ENCODE assay signal across 9 mouse cellular contexts in genomic region chr5:115191880-115192827, GRCm38 (mm10). TPM values are rescaled to one million over a fixed set of nuclear protein-coding genes. Genes with fewer than 3 reads are reported as not detected.
DNase-seq lines count a peak whose midpoint lies in the region; ATAC-seq and TF ChIP-seq lines count a peak whose summit lies in the region.
"Had no signal": no experiment of that assay in that cellular context is flagged by ENCODE, and none has a peak within 500 bp of the region (broad histone marks: within the 10 kb centered on the region; RNA-seq: fewer than 3 reads in every experiment).

No protein-coding gene starts in this region.

- TF ChIP-seq POLR2A in myocyte (IDR thresholded peaks at IDR 0.05; ENCODE audit: insufficient read length, low read depth): no peak
- no peak for TF ChIP-seq POLR2A in heart, adult 2 months (IDR thresholded peaks at IDR 0.05; ENCODE audit: insufficient read depth, low read depth, low read length)

- peaks cover 32% of the 10 kb centered on the region for H3K4me1 ChIP-seq in forebrain, embryonic 16.5 days (replicated peaks; ENCODE audit: control insufficient read depth, insufficient read depth, low read length)
- H3K4me1 ChIP-seq in heart, adult 2 months (ENCODE audit: control insufficient read depth, insufficient read depth, low read length): peaks cover 3% of the 10 kb centered on the region; the same call in 1 of the 2 replicates

- WGBS in forebrain, embryonic 16.5 days: 8% methylated on average over 29 of the region's 29 CpGs
- 33% methylated on average over 29 of the region's 29 CpGs for WGBS in heart, adult 2 months

- TF ChIP-seq CTCF in layer of hippocampus, adult 2 months (conservative IDR thresholded peaks at IDR 0.05): no peak
- TF ChIP-seq CTCF in heart, adult 2 months (IDR thresholded peaks at IDR 0.05): no peak

- H3K4me3 ChIP-seq in layer of hippocampus, adult 2 months: peak overlapping the region; percentile 65
- peak overlapping the region; percentile 64 for H3K4me3 ChIP-seq in forebrain, embryonic 16.5 days (replicated peaks; ENCODE audit: low read length)
- no peak overlapping the region for H3K4me3 ChIP-seq in myocyte
- H3K4me3 ChIP-seq in heart, adult 2 months: no peak overlapping the region

- TF ChIP-seq EP300 in heart, adult 2 months (IDR thresholded peaks at IDR 0.05; ENCODE audit: insufficient read depth, low read depth, low read length): no peak

- no peaks in the 10 kb centered on the region for H3K9me3 ChIP-seq in forebrain, embryonic 16.5 days (ENCODE audit: control insufficient read depth, low read length)

- H3K4me2 ChIP-seq in forebrain, embryonic 16.5 days (ENCODE audit: low read length): peak overlapping the region; percentile 98
- H3K4me2 ChIP-seq in myocyte (ENCODE audit: low read depth): peak overlapping the region; percentile 9

- no peak overlapping the region for H3ac ChIP-seq in myocyte (ENCODE audit: control insufficient read depth, insufficient read length)

- intact Hi-C loops in heart, adult 2 months (cut with DNase I): no loop called here

- peak overlapping the region; percentile 47 for H3K9ac ChIP-seq in forebrain, embryonic 16.5 days (replicated peaks; ENCODE audit: low read depth, low read length)
- no peak overlapping the region for H3K9ac ChIP-seq in heart, adult 2 months (ENCODE audit: low read depth, low read length)

- no peaks in the 10 kb centered on the region for H3K79me2 ChIP-seq in myocyte (ENCODE audit: control insufficient read depth, insufficient read depth)
- H3K79me2 ChIP-seq in heart, adult 2 months (replicated peaks; ENCODE audit: control insufficient read depth, insufficient read depth, low read length): no peaks in the 10 kb centered on the region

- H3K27me3 ChIP-seq in forebrain, embryonic 16.5 days (replicated peaks; ENCODE audit: control insufficient read depth, insufficient read depth, low read length): peaks cover 6% of the 10 kb centered on the region; the same call in 1 of the 2 replicates
- H3K27me3 ChIP-seq in myocyte (ENCODE audit: control insufficient read depth, insufficient read depth, insufficient read length): peaks cover 61% of the 10 kb centered on the region
- H3K27me3 ChIP-seq in heart, adult 2 months (ENCODE audit: control insufficient read depth, insufficient read depth, low read length): no peaks in the 10 kb centered on the region

- no peaks in the 10 kb centered on the region for H3K36me3 ChIP-seq in forebrain, embryonic 16.5 days (ENCODE audit: control insufficient read depth, insufficient read depth)
- no peaks in the 10 kb centered on the region for H3K36me3 ChIP-seq in myocyte (ENCODE audit: control insufficient read depth, insufficient read depth)
- no peaks in the 10 kb centered on the region for H3K36me3 ChIP-seq in heart, adult 2 months (ENCODE audit: control insufficient read depth, insufficient read depth, low read length)

- H3K27ac ChIP-seq in layer of hippocampus, adult 2 months: 0 out of 2 replicates have a peak overlapping the region, but pooled peaks have one; percentile 5
- no peak overlapping the region for H3K27ac ChIP-seq in forebrain, embryonic 16.5 days (ENCODE audit: low read length)
- no peak overlapping the region for H3K27ac ChIP-seq in heart, adult 2 months

- peak; percentile 22 for DNase-seq in CD4-positive, CD25-positive, alpha-beta regulatory T cell, adult 2 months (ENCODE audit: low read depth, low spot score)
- DNase-seq in layer of hippocampus, adult 2 months (ENCODE audit: low spot score in 2 of 2): no peak
- DNase-seq in layer of hippocampus, postnatal 10 days (ENCODE audit: low spot score in 2 of 2): no peak
- DNase-seq in ovary, postnatal 14 days (ENCODE audit: low spot score): no peak
- no peak for DNase-seq in heart, adult 2 months
- DNase-seq: heart, postnatal 10 days had no signal

- no peak for ATAC-seq in CD4-positive, CD25-positive, alpha-beta regulatory T cell, adult 4 months
- no peak for ATAC-seq in forebrain, embryonic 16.5 days

TF ChIP-seq in myocyte, 11 proteins besides CTCF, POLR2A, EP300 and RAD21:
- TF ChIP-seq MYOG (IDR thresholded peaks at IDR 0.05; ENCODE audit: control insufficient read depth in 1 of 3, insufficient read depth in 1 of 3, insufficient read length in 2 of 3, low read depth in 2 of 3): peak in 1 of 3 experiments; percentile 38
- TF ChIP-seq MYOD1 (IDR thresholded peaks at IDR 0.05; ENCODE audit: control insufficient read depth in 1 of 3, insufficient read length in 2 of 3, low read depth in 2 of 3): no peak

RNA-seq across cellular contexts. Expression of gene Cabp1, which starts 2.0 kb away (rescaled TPM):
- not detected for polyA plus RNA-seq in CD4-positive, CD25-positive, alpha-beta regulatory T cell, adult 4 months (2017; shearing (Covaris generic))
- total RNA-seq in layer of hippocampus, adult 2 months (2021): 100 to 1,000 TPM; 124 to 129 TPM
- 10 to 100 TPM; 78.5 to 79.5 TPM for total RNA-seq in layer of hippocampus, postnatal 10 days (2021)
- polyA plus RNA-seq in forebrain, embryonic 16.5 days (2015; fragmentation: Nextera tagmentation; extraction: Ambion mirVana): 8.3 and 9.2 TPM in 2 replicates
- polyA plus RNA-seq in myocyte (2012; fragmentation: generic; extraction: Trizol): 3.1 TPM
- total RNA-seq in heart, adult 2 months (2021): 1 to 10 TPM; 2.3 to 3.9 TPM
- polyA plus RNA-seq in heart, adult 2 months (2012; rRNA removed): 6.0 and 13.2 TPM in 2 replicates

RNA-seq across cellular contexts. Expression of gene Mlec, which starts 34.2 kb away (rescaled TPM):
- 10 to 100 TPM; 28.9 to 37.0 TPM for polyA plus RNA-seq in CD4-positive, CD25-positive, alpha-beta regulatory T cell, adult 4 months (2017; shearing (Covaris generic))
- total RNA-seq in layer of hippocampus, adult 2 months (2021): 10 to 100 TPM; 75.7 to 84.7 TPM
- 10 to 100 TPM; 75.1 to 78.2 TPM for total RNA-seq in layer of hippocampus, postnatal 10 days (2021)
- 19.3 and 21.1 TPM in 2 replicates for polyA plus RNA-seq in forebrain, embryonic 16.5 days (2015; fragmentation: Nextera tagmentation; extraction: Ambion mirVana)
- polyA plus RNA-seq in myocyte (2012; fragmentation: generic; extraction: Trizol): 112 TPM
- 10 to 100 TPM; 74.6 to 80.6 TPM for total RNA-seq in heart, adult 2 months (2021)
- polyA plus RNA-seq in heart, adult 2 months (2012; rRNA removed): 40.4 and 75.4 TPM in 2 replicates

RNA-seq across cellular contexts. Expression of gene Pop5, which starts 43.5 kb away (rescaled TPM):
- polyA plus RNA-seq in CD4-positive, CD25-positive, alpha-beta regulatory T cell, adult 4 months (2017; shearing (Covaris generic)): 100 to 1,000 TPM in 1 of 2 experiments, 10 to 100 TPM in 1; 84.0 to 114 TPM
- total RNA-seq in layer of hippocampus, adult 2 months (2021): 100 to 1,000 TPM; 103 to 104 TPM
- 10 to 100 TPM; 51.1 to 61.8 TPM for total RNA-seq in layer of hippocampus, postnatal 10 days (2021)
- polyA plus RNA-seq in forebrain, embryonic 16.5 days (2015; fragmentation: Nextera tagmentation; extraction: Ambion mirVana): 85.3 and 101 TPM in 2 replicates
- polyA plus RNA-seq in myocyte (2012; fragmentation: generic; extraction: Trizol): 82.3 TPM
- total RNA-seq in heart, adult 2 months (2021): 10 to 100 TPM; 32.2 to 38.1 TPM
- 36.2 and 43.8 TPM in 2 replicates for polyA plus RNA-seq in heart, adult 2 months (2012; rRNA removed)

RNA-seq across cellular contexts. Expression of gene Unc119b, which starts 57.4 kb away (rescaled TPM):
- polyA plus RNA-seq in CD4-positive, CD25-positive, alpha-beta regulatory T cell, adult 4 months (2017; shearing (Covaris generic)): 10 to 100 TPM; 16.1 to 16.4 TPM
- total RNA-seq in layer of hippocampus, adult 2 months (2021): 10 to 100 TPM; 25.9 to 28.0 TPM
- 10 to 100 TPM; 26.7 to 29.8 TPM for total RNA-seq in layer of hippocampus, postnatal 10 days (2021)
- 35.3 and 39.8 TPM in 2 replicates for polyA plus RNA-seq in forebrain, embryonic 16.5 days (2015; fragmentation: Nextera tagmentation; extraction: Ambion mirVana)
- 24.5 TPM for polyA plus RNA-seq in myocyte (2012; fragmentation: generic; extraction: Trizol)
- total RNA-seq in heart, adult 2 months (2021): 10 to 100 TPM; 15.8 to 22.0 TPM
- 18.4 and 27.8 TPM in 2 replicates for polyA plus RNA-seq in heart, adult 2 months (2012; rRNA removed)

Comparison
In these comparisons a context has a peak if more than half of its experiments do, and no peak if none do; other contexts are left out.
1. H3K4me3 ChIP-seq: peak in layer of hippocampus, adult 2 months (single experiment) and forebrain, embryonic 16.5 days (single experiment); none in myocyte (single experiment) and heart, adult 2 months (single experiment).